Mouse (Mus musculus) testis, adult 2 months (tissue): Measurements from ENCODE around the gene Olfr67. TPM values are rescaled to one million over a fixed set of nuclear protein-coding genes. Genes with fewer than 3 reads are reported as not detected.
"Not testable (repeated sequence)": the region's sequence is repeated elsewhere in the genome, so short reads cannot be mapped to it uniquely, and the experiment has no call there.

Source experiments
- H3K27ac ChIP-seq: fragments of 200-500 bp; 2 replicates; pipeline ENCODE4 v1.5.1; 2012; ENCODE audit warnings: low read depth, low read length; ENCODE audit not compliant: control insufficient read depth, insufficient read depth
- H3K27me3 ChIP-seq: fragments of 200-500 bp; 2 replicates; pipeline ENCODE4 v1.6.1; 2012; ENCODE audit warnings: mild to moderate bottlenecking, low read length, moderate library complexity; ENCODE audit not compliant: control insufficient read depth, insufficient read depth
- H3K36me3 ChIP-seq: fragments of 200-500 bp; 2 replicates; pipeline ENCODE4 v1.6.1; 2012; ENCODE audit warnings: mild to moderate bottlenecking, low read length; ENCODE audit not compliant: control insufficient read depth, insufficient read depth
- H3K4me1 ChIP-seq: fragments of 200-500 bp; 2 replicates; pipeline ENCODE4 v1.6.1; 2012; ENCODE audit warnings: low read length; ENCODE audit not compliant: control insufficient read depth, insufficient read depth
- H3K4me3 ChIP-seq: fragments of 200-500 bp; 2 replicates; pipeline ENCODE4 v1.5.1; 2012; ENCODE audit warnings: low read depth, mild to moderate bottlenecking, low read length, moderate library complexity, mixed read lengths; ENCODE audit not compliant: control insufficient read depth
- CTCF ChIP-seq: fragments of 200-500 bp; IDR thresholded peaks from 2 replicates; pipeline ENCODE4 v1.5.1; 2012; ENCODE audit warnings: low read depth, mild to moderate bottlenecking, inconsistent platforms, low read length, moderate library complexity; ENCODE audit not compliant: control insufficient read depth, insufficient read depth, insufficient replicate concordance
- POLR2A ChIP-seq: fragments of 200-500 bp; IDR thresholded peaks from 2 replicates; pipeline ENCODE4 v1.6.1; 2012; ENCODE audit warnings: low read depth, mild to moderate bottlenecking, inconsistent platforms, low read length, moderate library complexity; ENCODE audit not compliant: control insufficient read depth
- polyA plus RNA-seq: library from polyadenylated mRNA; depleted of rRNA; stranded (reverse); fragments of >200 nt; gene quantifications from 2 replicates; pipeline ENCODE4 v1.2.3, GENCODE M21; 2012

The Olfr67 gene
- polyA plus RNA-seq, 1 experiment: not detected

DNA sequence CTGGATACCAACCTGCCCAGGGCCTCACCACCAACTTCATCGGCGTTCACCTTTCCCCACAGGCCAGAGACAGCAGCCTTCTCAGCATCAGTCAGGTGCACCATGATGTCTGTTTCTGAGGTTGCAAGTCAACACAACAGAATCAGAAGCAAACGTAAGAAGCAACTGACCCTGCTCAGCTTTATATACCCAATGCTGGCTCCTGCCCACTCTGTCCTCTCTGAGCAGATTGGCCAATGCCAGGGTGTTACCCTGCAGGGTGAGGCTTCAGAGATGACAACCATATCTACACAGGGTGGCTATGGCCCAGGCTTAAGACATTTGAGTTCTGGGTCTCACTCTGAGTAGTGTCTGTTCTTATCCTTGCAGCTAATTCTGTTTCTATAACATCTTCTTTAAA, 22.1 kb upstream of the Olfr67 start, which contains the start of gene Hbb-bt:
TSS of gene Hbb-bt (minus strand) at position 231 of the 400 bp plus-strand sequence.
- no peaks in the 10 kb centered on the region for H3K36me3 ChIP-seq
- no peak for TF ChIP-seq CTCF
- no peak for TF ChIP-seq POLR2A
- no peak within 1 kb of the TSS for H3K4me3 ChIP-seq
- no peak within 1 kb of the TSS for H3K27ac ChIP-seq
- no peaks in the 10 kb centered on the region for H3K27me3 ChIP-seq
- no peaks in the 10 kb centered on the region for H3K4me1 ChIP-seq

- not testable (repeated sequence) for H3K4me1 ChIP-seq, H3K4me3 ChIP-seq, H3K36me3 ChIP-seq, H3K27ac ChIP-seq, H3K27me3 ChIP-seq
Observed at GRCm38 (mm10) chr7:103813152-103813551, 21.5 kb upstream of the Olfr67 start.

DNA sequence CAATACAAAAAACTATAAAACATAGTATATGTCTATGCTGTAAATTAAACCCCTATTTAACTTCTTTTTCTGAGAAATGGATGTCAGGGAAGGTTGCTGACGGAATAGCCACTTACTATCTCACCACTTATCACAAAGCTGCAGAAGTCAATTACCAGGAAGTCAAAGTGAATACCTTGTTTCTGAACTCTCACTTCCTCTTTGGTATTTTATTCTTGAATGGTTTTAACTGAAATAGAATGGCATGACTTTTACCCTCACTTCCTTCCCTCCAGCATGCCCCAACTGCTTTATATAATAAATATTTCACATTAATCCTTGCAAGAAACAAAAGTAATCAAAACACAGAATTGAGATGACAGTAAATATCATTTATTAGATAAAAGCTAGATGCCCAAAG, 20.6 kb upstream of the Olfr67 start:
- Histone ChIP-seq H3K27me3 (no peaks in the 10 kb centered on the region), H3K36me3 (no peaks in the 10 kb centered on the region), H3K4me1 (no peaks in the 10 kb centered on the region), H3K4me3 (no peak overlapping the region), H3K27ac (no peak overlapping the region)
- TF ChIP-seq CTCF (no peak), POLR2A (no peak)

DNA sequence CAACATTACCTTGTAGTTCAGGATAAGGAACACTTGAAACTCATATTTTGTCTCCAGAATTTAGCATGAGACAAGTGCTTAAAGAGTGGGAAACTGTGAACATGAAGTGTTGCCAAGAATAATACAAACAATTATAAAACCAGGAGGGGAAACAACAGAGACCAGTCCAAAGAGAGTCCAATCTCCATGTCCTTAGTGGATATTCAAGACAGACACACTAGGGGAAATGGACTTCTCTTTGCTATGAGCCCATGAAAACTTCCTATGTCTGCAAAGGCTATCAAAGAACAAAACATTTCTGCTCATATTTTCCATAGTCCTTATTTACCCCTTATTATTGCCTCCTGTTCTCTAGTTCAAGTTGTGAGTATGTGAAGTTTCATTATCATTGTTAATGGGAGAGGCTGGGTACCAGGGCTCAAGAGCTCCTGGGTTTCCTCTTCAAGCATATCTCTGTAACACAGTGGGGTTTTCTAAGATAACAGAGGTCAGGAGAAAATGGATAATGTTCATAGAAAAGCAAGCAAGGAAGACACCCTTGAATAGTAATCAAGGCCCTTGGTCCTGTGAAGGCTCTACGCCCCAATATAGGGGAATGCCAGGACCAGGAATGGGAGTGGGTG, 19.7 kb upstream of the Olfr67 start:
- no peak for TF ChIP-seq POLR2A
- no peak for TF ChIP-seq CTCF

DNA sequence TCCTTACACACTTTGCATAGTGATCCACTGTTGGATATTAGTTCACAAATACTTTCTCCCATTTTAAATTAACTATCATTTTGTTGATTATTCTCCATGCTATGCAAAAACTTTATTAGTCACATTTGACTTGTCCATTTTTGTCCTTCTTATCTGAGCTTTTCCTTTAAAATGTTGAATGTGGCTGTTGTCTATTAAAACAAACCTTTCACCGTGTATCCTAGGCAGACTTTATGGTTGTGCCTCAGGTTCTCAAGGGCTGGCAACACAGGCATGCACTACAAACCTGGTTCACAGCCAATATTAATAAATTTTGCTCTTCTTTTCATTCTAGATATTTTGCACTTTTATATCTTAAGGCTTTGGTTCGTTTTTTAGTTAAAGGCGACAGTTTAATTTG, 19.1 kb upstream of the Olfr67 start:
- Histone ChIP-seq H3K27ac (no peak overlapping the region), H3K4me3 (no peak overlapping the region), H3K36me3 (no peaks in the 10 kb centered on the region), H3K4me1 (no peaks in the 10 kb centered on the region), H3K27me3 (no peaks in the 10 kb centered on the region)
- no peak for TF ChIP-seq CTCF
- TF ChIP-seq POLR2A: no peak

More for the DNA sequence above, 19.7 kb upstream of the Olfr67 start:
- Histone ChIP-seq H3K4me1 (no peaks in the 10 kb centered on the region), H3K4me3 (no peak overlapping the region), H3K27me3 (no peaks in the 10 kb centered on the region), H3K27ac (no peak overlapping the region), H3K36me3 (no peaks in the 10 kb centered on the region)

DNA sequence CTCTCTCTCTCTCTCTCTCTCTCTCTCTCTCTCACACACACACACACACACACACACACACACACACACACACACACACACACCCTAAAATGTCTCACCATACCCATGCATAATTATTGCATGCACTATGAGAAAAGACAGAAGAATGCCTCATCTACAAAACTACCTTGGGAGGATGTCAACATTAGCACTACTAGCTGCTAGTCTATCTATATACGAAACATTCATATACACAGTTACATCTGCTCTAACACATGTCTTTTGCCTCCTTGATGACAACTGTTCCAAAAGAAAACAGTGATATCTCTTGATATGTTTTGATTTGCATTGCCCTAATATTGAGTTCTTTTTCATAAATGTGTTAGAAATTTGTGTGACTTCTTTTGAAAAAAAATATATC, 18.7 kb upstream of the Olfr67 start:
- no peaks in the 10 kb centered on the region for H3K4me1 ChIP-seq
- H3K27me3 ChIP-seq: no peaks in the 10 kb centered on the region
- TF ChIP-seq CTCF (no peak), POLR2A (no peak)
- H3K27ac ChIP-seq: no peak overlapping the region
- no peak overlapping the region for H3K4me3 ChIP-seq
- no peaks in the 10 kb centered on the region for H3K36me3 ChIP-seq

DNA sequence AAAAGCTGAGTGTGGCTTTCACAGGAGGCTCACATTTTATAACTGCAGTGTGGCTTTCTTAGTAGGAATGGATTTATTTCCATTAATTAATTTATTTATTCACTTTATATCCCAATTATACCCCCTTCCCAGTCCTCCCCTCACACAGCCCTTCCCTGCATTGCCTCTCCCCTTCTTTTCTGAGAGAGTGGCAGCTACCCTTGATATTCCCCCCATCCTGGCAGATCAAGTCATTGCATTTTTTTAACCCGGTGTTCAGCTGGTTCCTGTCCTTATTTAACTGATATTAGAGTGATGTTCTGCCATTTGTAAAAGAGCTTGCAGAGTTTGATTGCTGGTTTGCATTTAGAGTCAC, 18.2 kb upstream of the Olfr67 start:
- TF ChIP-seq CTCF: no peak
- no peak for TF ChIP-seq POLR2A
- no peaks in the 10 kb centered on the region for H3K4me1 ChIP-seq
- no peaks in the 10 kb centered on the region for H3K27me3 ChIP-seq
- H3K27ac ChIP-seq: no peak overlapping the region
- no peak overlapping the region for H3K4me3 ChIP-seq
- no peaks in the 10 kb centered on the region for H3K36me3 ChIP-seq

DNA sequence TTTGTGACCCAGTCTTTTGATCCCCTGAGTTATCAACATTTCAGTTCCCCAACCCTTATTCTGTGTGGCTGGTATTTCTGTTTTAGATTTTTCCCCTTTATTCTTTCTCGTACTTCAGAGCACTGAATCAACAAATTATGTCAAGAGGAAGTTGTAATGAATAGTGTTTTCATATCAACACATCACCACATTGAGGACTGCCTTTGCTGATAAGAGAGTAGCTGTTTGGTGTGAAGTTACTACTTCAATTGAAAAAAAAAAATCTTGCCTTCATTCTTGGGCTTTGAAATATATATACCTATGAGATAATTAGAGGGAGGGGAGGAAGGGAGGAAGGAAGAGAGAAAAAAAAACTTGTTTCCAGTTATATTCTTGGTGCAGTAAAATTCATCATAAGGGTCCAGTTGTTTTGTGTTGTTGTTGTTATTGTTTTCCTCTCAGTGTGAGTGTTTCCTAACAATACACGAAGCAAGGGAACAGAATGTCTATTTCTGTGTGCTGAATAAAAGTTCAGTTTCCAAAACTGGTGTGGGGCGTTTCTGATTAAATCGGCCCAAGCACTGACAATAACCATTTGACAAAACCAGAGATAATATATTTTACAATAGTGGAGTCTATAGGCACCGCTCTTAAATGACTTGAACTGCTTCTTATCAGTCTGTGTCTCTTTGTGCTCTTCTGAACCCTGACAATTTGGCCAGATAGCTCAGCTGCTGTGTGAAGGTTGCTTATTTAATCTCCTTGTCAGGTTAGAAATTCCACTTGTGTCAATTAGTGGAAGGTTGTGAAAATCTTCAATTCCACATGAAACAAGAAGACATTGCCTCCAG, 17.6 kb upstream of the Olfr67 start:
- Histone ChIP-seq H3K27me3 (no peaks in the 10 kb centered on the region), H3K4me3 (no peak overlapping the region), H3K36me3 (no peaks in the 10 kb centered on the region), H3K4me1 (no peaks in the 10 kb centered on the region), H3K27ac (no peak overlapping the region)
- no peak for TF ChIP-seq CTCF
- TF ChIP-seq POLR2A: no peak

DNA sequence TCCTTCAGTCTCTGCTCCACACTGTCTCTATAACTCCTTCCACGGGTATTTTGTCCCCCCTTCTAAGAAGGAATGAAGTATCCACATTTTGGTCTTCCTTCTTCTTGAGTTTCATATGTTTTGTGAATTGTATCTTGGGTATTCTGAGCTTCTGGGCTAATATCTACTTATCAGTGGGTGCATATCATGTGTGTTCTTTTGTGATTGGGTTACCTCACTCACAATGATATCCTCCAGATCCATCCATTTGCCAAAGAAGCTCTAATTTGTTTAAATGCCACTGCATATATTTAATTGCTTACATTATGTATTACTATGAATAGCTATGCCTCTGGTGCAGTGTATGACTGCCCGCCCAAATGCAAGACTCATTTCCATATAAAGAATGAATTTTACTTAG, 16.5 kb upstream of the Olfr67 start:
- H3K27ac ChIP-seq, H3K4me1 ChIP-seq, H3K36me3 ChIP-seq, H3K4me3 ChIP-seq, H3K27me3 ChIP-seq: not testable (repeated sequence)
